Mouse (Mus musculus) brain, adult 10 weeks (tissue): ENCODE measurements around the gene Pskh1. TPM values are rescaled to one million over a fixed set of nuclear protein-coding genes. Genes with fewer than 3 reads are reported as not detected.

Source experiments
- polyA plus RNA-seq: library from polyadenylated mRNA; stranded (reverse); fragments of 350-450 nt; fragmentation: Illumina TruSeq; extraction: RNeasy Lipid Tissue Mini Kit (QIAGEN cat#74804); gene quantifications from one replicate; pipeline ENCODE4 v1.2.3, GENCODE M21; 2015; ENCODE audit warnings: low read depth, low replicate concordance

Pskh1 gene
- 5.9 TPM for polyA plus RNA-seq

GRCm38 (mm10) chr8:105900180-105900940 is at the start of gene Pskh1:
Gene Pskh1 (plus strand): TSS chr8:105900441.

GRCm38 (mm10) chr8:105853178-105853577 is 47.1 kb upstream of the Pskh1 start, which contains the start of gene Cenpt:
Gene Cenpt (minus strand): TSS chr8:105853278.

DNA sequence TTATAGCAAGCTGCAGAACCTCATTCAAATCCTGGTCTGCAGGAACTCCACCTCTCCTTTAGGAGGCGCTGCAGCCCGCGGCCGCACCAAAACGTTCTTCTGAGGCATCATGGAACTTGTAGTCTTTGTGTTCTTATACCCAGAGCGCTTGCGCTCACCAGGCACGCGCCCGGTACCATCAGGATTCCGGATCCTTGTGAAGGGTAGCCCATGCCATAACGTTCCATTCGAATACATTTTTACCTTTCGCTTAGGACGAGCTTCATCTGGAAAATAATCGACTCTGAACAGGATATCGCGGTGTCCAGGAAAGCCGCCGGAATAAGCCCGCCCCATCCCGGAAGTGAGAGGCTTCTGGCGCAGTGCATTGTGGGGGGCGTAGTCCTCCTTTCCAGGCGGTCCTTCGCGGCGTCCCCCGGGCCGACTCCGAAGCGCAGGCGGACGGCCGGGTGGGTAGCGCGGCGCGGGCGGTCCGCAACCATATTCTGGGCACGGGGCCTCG is 45.5 kb upstream of the Pskh1 start, which contains the start of gene Thap11:
TSS of gene Thap11 (plus strand) at position 418 of the 502 bp plus-strand sequence.

GRCm38 (mm10) chr8:105860143-105860981 is 39.9 kb upstream of the Pskh1 start, which contains the start of gene Nutf2:
Gene Nutf2 (plus strand): TSS chr8:105860580.

DNA sequence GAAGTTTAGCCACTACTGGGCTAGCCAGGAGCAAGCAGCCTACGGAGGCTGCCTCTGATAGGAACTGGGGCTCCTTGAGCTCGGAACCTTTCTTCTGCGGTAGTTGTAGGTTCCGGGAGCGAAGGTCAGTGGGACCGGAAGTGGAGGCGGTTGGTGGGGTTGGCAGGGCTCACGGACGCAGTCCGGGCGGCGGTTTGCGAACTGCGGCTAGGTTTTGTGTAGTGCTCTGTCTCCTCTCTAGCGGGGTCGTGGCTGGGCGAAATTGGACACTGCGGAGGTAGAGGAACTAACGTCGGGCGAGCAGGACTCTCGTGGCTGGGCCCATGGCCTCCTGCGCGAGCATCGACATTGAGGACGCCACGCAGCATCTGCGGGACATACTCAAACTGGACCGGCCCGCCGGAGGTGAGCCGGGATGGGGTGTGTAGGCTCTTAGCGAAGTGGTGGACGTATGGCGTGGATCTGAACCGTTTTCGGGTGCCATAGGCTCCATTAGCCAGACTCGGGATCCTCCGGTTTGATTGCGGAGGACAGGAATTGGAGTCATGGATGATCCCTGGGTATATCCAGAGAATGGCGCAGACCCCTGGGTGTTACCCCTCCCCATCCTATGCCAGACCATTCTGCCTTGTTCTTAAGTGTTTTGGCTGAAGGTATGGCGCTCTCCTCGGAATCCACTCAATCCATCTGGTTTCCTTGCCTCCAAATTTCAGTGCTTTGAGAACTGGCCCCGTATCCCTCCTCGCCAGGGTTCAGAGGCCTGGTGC is 19.3 kb upstream of the Pskh1 start, which contains the start of gene Edc4:
TSS of gene Edc4 (plus strand) at position 128 of the 767 bp plus-strand sequence.

DNA sequence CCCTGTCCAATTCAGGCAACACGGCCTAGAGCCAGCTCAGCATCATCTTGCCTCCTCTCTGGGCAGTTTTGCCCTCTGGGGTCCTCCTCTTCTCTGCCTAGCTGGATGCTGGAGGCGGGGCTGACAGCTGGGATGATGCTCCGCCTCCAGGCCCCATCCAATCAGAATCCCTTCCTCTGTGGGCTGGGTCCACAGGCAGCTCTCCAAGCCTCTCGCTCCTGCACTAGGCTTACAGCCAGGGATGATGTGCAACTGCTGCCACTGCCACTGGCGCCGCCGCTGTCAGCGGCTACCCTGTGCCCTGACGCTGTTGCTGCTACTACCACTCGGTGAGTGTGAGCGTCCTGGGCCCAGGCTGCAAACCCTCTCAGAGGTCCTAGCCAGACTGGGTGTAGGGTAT is 6.9 kb upstream of the Pskh1 start, which contains the start of gene Nrn1l:
TSS of gene Nrn1l (plus strand) at position 229 of the 400 bp plus-strand sequence.

DNA sequence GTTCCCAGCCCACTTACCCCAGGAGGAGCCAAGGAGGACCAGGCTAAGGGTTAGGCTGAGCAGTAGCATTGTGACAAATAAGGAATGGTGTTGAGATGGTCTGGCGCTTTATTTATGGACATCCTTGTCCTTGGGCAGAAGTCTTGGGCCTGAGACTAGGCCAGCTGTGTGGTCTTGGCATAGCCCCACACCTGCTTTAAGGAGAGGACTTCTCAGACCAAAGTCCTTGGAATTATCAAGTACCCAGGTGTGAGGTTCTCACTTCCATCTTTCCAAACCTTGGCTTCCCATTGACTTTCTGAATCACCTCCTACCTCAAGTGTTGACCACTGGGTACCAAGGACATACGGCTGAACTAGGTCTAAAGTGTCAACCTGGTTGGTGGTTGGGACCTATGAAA is 33.5 kb downstream of the Pskh1 start, which contains the start of gene Ctrl:
TSS of gene Ctrl (minus strand) at position 101 of the 400 bp plus-strand sequence.

DNA sequence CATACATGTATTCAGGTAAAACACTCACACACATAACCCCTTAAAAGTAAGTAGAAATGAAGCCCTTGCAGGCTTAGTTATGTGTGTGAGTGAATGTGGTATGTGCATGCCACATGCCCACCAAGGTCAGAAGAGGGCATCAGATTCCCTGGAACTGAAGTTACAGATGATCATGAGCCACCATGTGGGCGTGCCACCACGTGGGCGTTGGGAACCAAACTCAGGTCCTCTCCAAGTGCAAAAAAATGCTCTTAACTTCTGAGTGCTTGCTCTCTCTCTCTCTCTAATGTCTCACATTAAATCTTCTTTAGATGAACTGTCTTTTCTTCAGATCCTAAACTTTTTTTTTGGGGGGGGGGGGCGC is 38.0 kb downstream of the Pskh1 start, which contains the start of gene Psmb10:
TSS of gene Psmb10 (minus strand) at position 139 of the 364 bp plus-strand sequence.

DNA sequence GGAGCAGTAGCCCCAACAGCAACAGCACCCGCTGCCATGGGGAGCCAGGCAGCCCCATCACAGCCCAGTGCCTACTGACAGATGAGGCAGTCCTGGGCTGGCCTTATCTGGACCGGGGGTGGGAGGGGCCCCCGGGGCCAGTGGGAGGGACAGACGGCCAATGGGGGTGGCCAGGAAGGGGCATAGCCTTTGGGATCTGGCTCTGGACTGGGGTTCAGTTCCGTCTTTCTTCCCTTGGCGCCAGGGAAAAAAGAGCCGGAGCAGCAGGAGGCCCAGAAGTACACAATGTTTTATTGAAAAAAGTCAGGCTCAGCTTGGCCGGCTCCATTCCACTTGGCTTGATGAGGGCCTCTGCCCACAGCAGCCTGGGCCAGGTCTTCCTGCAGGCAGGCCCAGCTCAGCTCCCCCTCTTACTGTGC is 43.1 kb downstream of the Pskh1 start, which contains the start of gene Lcat:
TSS of gene Lcat (minus strand) at position 62 of the 419 bp plus-strand sequence.

GRCm38 (mm10) chr8:105965905-105966341 is 65.7 kb downstream of the Pskh1 start, which contains the start of gene Slc12a4:
Gene Slc12a4 (minus strand): TSS chr8:105966097.

DNA sequence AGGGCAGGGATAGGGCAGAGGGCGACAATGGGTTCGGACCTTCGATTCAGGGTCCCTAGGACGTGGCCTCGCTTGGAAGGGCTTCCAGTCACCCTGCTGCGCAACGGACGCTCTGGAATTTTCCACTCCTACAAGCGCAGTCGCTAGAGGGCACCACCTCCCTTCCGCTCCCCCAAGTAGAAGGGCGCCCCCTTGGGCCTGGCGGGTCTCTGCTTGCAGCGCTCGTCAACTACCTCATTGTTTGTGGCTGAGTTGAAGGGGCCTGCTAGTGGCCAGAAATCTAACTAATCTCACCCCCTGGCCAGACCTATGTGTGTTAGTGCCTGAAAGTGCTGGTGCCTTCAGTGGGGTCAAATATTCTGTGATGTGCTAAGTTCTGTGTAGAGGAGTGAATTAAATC is 79.1 kb downstream of the Pskh1 start, which contains the start of gene Dpep3:
TSS of gene Dpep3 (minus strand) at position 105 of the 400 bp plus-strand sequence.

Other genes starting within 250 kb of the Pskh1 start
- gene Carmil2, start 214.2 kb upstream of the Pskh1 start, polyA plus RNA-seq, result 42.3 TPM
- 44.3 TPM for gene Acd, start 199.3 kb upstream of the Pskh1 start, polyA plus RNA-seq
- 53.7 TPM for gene Pard6a, start 199.3 kb upstream of the Pskh1 start, polyA plus RNA-seq
- gene 4933405L10Rik, start 192.8 kb upstream of the Pskh1 start, polyA plus RNA-seq, result not detected
- 10.3 TPM for gene Enkd1, start 192.2 kb upstream of the Pskh1 start, polyA plus RNA-seq
- gene Gfod2, start 141.8 kb upstream of the Pskh1 start, polyA plus RNA-seq, result 22.9 TPM
- 17.1 TPM for gene Ranbp10, start 73.1 kb upstream of the Pskh1 start, polyA plus RNA-seq
- gene Tsnaxip1, start 72.7 kb upstream of the Pskh1 start, polyA plus RNA-seq, result 0.71 TPM
- 13.9 TPM for gene Cenpt, start 47.2 kb upstream of the Pskh1 start, polyA plus RNA-seq
- gene Thap11, start 45.3 kb upstream of the Pskh1 start, polyA plus RNA-seq, result 37.5 TPM
- 102 TPM for gene Nutf2, start 39.9 kb upstream of the Pskh1 start, polyA plus RNA-seq
- 36.3 TPM for gene Edc4, start 19.6 kb upstream of the Pskh1 start, polyA plus RNA-seq
- 2.5 TPM for gene Nrn1l, start 6.9 kb upstream of the Pskh1 start, polyA plus RNA-seq
- 2.1 TPM for gene Ctrl, start 33.4 kb downstream of the Pskh1 start, polyA plus RNA-seq
- 111 TPM for gene Psmb10, start 38.0 kb downstream of the Pskh1 start, polyA plus RNA-seq
- gene Lcat, start 42.9 kb downstream of the Pskh1 start, polyA plus RNA-seq, result 38.2 TPM
- 14.4 TPM for gene Slc12a4, start 65.7 kb downstream of the Pskh1 start, polyA plus RNA-seq
- gene Dpep3, start 79.0 kb downstream of the Pskh1 start, polyA plus RNA-seq, result not detected
- 21.1 TPM for gene Dus2, start 90.9 kb downstream of the Pskh1 start, polyA plus RNA-seq
- gene Dpep2nb, start 105.5 kb downstream of the Pskh1 start, polyA plus RNA-seq, result not detected
- gene Ddx28, start 111.4 kb downstream of the Pskh1 start, polyA plus RNA-seq, result 11.2 TPM
- gene Nfatc3, start 158.4 kb downstream of the Pskh1 start, polyA plus RNA-seq, result 6.3 TPM
- 0.79 TPM for gene Esrp2, start 236.5 kb downstream of the Pskh1 start, polyA plus RNA-seq
- gene Pla2g15, start 250.0 kb downstream of the Pskh1 start, polyA plus RNA-seq, result 22.0 TPM